Mouse (Mus musculus) CH12.LX (cell line): ENCODE results near the gene Prr13. TPM values are rescaled to one million over a fixed set of nuclear protein-coding genes. Genes with fewer than 3 reads are reported as not detected.

Experiments
- DNase-seq: peaks from one replicate; pipeline ENCODE4 v3.0.0-alpha.2; 2013; ENCODE audit errors: extremely low read depth
- H3K27ac ChIP-seq: 2 replicates; pipeline ENCODE4 v1.5.1; 2012; ENCODE audit warnings: low read depth, mild to moderate bottlenecking, control low read depth, moderate library complexity; ENCODE audit not compliant: insufficient read depth
- H3K27me3 ChIP-seq: replicated peaks from 2 replicates; pipeline ENCODE3; 2012; ENCODE audit warnings: inconsistent platforms
- H3K36me3 ChIP-seq, 2 experiments: replicated peaks in 1 of 2; 2 replicates each; pipeline versions ENCODE3 to v1.6.1; 2012; ENCODE audit warnings: inconsistent platforms in 1 of 2, low read length in 1 of 2, mild to moderate bottlenecking in 1 of 2, mixed read lengths in 1 of 2, moderate library complexity in 1 of 2; ENCODE audit not compliant: control insufficient read depth in 1 of 2, insufficient read depth in 1 of 2
- H3K4me1 ChIP-seq, 2 experiments: 2 replicates each; pipeline ENCODE4 v1.6.1; 2012; ENCODE audit warnings: inconsistent platforms in 1 of 2, moderate library complexity in 1 of 2; ENCODE audit not compliant: insufficient read depth in 2 of 2, control insufficient read depth in 1 of 2
- H3K4me2 ChIP-seq: 2 replicates; pipeline ENCODE4 v1.6.1; 2012; ENCODE audit warnings: low read depth, mild to moderate bottlenecking, control low read depth; ENCODE audit not compliant: poor library complexity, insufficient read depth, severe bottlenecking
- H3K4me3 ChIP-seq, 3 experiments: fragments of 150-350 bp in 1 of 3; sonication (generic) in 1 of 3; replicated peaks in 1 of 3; 2 replicates each; pipeline versions ENCODE3 to v1.5.1; 2011 to 2012; ENCODE audit warnings: low read depth in 2 of 3, low read length in 2 of 3, mild to moderate bottlenecking in 2 of 3, moderate library complexity in 2 of 3, control low read depth in 1 of 3, improper control_type of control experiment in 1 of 3, inconsistent platforms in 1 of 3, mixed read lengths in 1 of 3; ENCODE audit not compliant: poor library complexity in 1 of 3
- H3K79me2 ChIP-seq: replicated peaks from 2 replicates; pipeline ENCODE4 v1.6.1; 2012; ENCODE audit warnings: mild to moderate bottlenecking, moderate library complexity; ENCODE audit not compliant: control insufficient read depth, poor library complexity, insufficient read depth, severe bottlenecking; ENCODE audit errors: extremely low read depth
- H3K9ac ChIP-seq: 2 replicates; pipeline ENCODE4 v1.6.1; 2012; ENCODE audit warnings: low read depth, mild to moderate bottlenecking, control low read depth, moderate library complexity; ENCODE audit not compliant: insufficient read depth
- H3K9me3 ChIP-seq: replicated peaks from 2 replicates; pipeline ENCODE3; 2012; ENCODE audit warnings: low read length, inconsistent platforms, mixed read lengths
- BHLHE40 ChIP-seq: IDR thresholded peaks from 2 replicates; pipeline ENCODE4 v1.6.1; 2011; ENCODE audit warnings: mild to moderate bottlenecking, low read depth, low read length, improper control_type of control experiment
- CHD1 ChIP-seq: IDR thresholded peaks from 2 replicates; pipeline ENCODE4 v1.6.1; 2012; ENCODE audit warnings: low read depth, low read length, improper control_type of control experiment, inconsistent platforms
- CHD2 ChIP-seq: IDR thresholded peaks from 2 replicates; pipeline ENCODE4 v1.6.1; 2011; ENCODE audit warnings: low read length, improper control_type of control experiment
- CTCF ChIP-seq, 2 experiments: IDR thresholded peaks in 1 of 2; conservative IDR thresholded peaks in 1 of 2; 2 replicates each; pipeline ENCODE4 v1.5.1; 2011 to 2012; ENCODE audit warnings: low read depth in 2 of 2, low read length in 2 of 2, improper control_type of control experiment in 1 of 2, inconsistent platforms in 1 of 2, mild to moderate bottlenecking in 1 of 2, moderate library complexity in 1 of 2
- E2F4 ChIP-seq: IDR thresholded peaks from 2 replicates; pipeline ENCODE4 v1.6.1; 2011; ENCODE audit warnings: low read depth, low read length, improper control_type of control experiment; ENCODE audit not compliant: insufficient replicate concordance
- EP300 ChIP-seq: IDR thresholded peaks from 2 replicates; pipeline ENCODE4 v1.6.1; 2011; ENCODE audit warnings: low read length, improper control_type of control experiment
- ETS1 ChIP-seq: conservative IDR thresholded peaks from 2 replicates; pipeline ENCODE4 v1.6.1; 2012; ENCODE audit warnings: low read depth, mild to moderate bottlenecking, inconsistent platforms, low read length, improper control_type of control experiment, moderate library complexity
- JUN ChIP-seq: IDR thresholded peaks from 2 replicates; pipeline ENCODE4 v1.6.1; 2011; ENCODE audit warnings: low read depth, mild to moderate bottlenecking, low read length, improper control_type of control experiment, moderate library complexity; ENCODE audit not compliant: insufficient read depth
- JUND ChIP-seq: conservative IDR thresholded peaks from 2 replicates; pipeline ENCODE4 v1.6.1; 2011; ENCODE audit warnings: low read depth, low read length, improper control_type of control experiment
- KAT2A ChIP-seq: IDR thresholded peaks from 2 replicates; pipeline ENCODE4 v1.6.1; 2012; ENCODE audit warnings: low read length, improper control_type of control experiment, inconsistent platforms; ENCODE audit not compliant: insufficient replicate concordance
- MAFK ChIP-seq: IDR thresholded peaks from 2 replicates; pipeline ENCODE4 v1.6.1; 2011; ENCODE audit warnings: low read length, improper control_type of control experiment; ENCODE audit not compliant: insufficient replicate concordance
- MAZ ChIP-seq: IDR thresholded peaks from 2 replicates; pipeline ENCODE4 v1.6.1; 2012; ENCODE audit warnings: low read depth, mild to moderate bottlenecking, inconsistent platforms, low read length, improper control_type of control experiment, moderate library complexity
- MXI1 ChIP-seq: IDR thresholded peaks from 2 replicates; pipeline ENCODE4 v1.6.1; 2011; ENCODE audit warnings: mild to moderate bottlenecking, low read depth, low read length, improper control_type of control experiment
- NELFE ChIP-seq: IDR thresholded peaks from 2 replicates; pipeline ENCODE4 v1.6.1; 2011; ENCODE audit warnings: low read depth, low read length, improper control_type of control experiment
- NRF1 ChIP-seq: IDR thresholded peaks from 2 replicates; pipeline ENCODE4 v1.6.1; 2014; ENCODE audit warnings: low read depth, mild to moderate bottlenecking, inconsistent platforms, low read length, improper control_type of control experiment, moderate library complexity
- POLR2A ChIP-seq: IDR thresholded peaks from 2 replicates; pipeline ENCODE4 v1.6.1; 2011; ENCODE audit warnings: low read depth, mild to moderate bottlenecking, improper control_type of control experiment, low read length
- RAD21 ChIP-seq: IDR thresholded peaks from 2 replicates; pipeline ENCODE4 v1.6.1; 2011; ENCODE audit warnings: low read depth, mild to moderate bottlenecking, low read length, improper control_type of control experiment, moderate library complexity
- RCOR1 ChIP-seq: conservative IDR thresholded peaks from 2 replicates; pipeline ENCODE4 v1.6.1; 2012; ENCODE audit warnings: low read depth, mild to moderate bottlenecking, inconsistent platforms, low read length, improper control_type of control experiment
- SIN3A ChIP-seq: IDR thresholded peaks from 2 replicates; pipeline ENCODE4 v1.6.1; 2012; ENCODE audit warnings: low read length, improper control_type of control experiment, inconsistent platforms
- SMC3 ChIP-seq: IDR thresholded peaks from 2 replicates; pipeline ENCODE4 v1.6.1; 2011; ENCODE audit warnings: low read depth, low read length, improper control_type of control experiment
- TBP ChIP-seq: conservative IDR thresholded peaks from 2 replicates; pipeline ENCODE4 v1.6.1; 2011; ENCODE audit warnings: low read depth, low read length, improper control_type of control experiment
- ZC3H11A ChIP-seq: IDR thresholded peaks from 2 replicates; pipeline ENCODE4 v1.6.1; 2012; ENCODE audit warnings: low read depth, mild to moderate bottlenecking, inconsistent platforms, low read length, improper control_type of control experiment
- ZMIZ1 ChIP-seq: IDR thresholded peaks from 2 replicates; pipeline ENCODE4 v1.6.1; 2012; ENCODE audit warnings: low read depth, mild to moderate bottlenecking, inconsistent platforms, low read length, improper control_type of control experiment
- ZNF384 ChIP-seq: IDR thresholded peaks from 2 replicates; pipeline ENCODE4 v1.6.1; 2012; ENCODE audit warnings: low read depth, low read length, improper control_type of control experiment, inconsistent platforms
- dilution Hi-C: fragments of 300-500 bp; cut with MboI; formaldehyde crosslinking; loops from 2 replicates; pipeline ENCODE4 v1.14.3; 2020; ENCODE audit warnings: low sequenced_read_pairs; ENCODE audit not compliant: extremely low pct_unique_long_range_greater_than_20kb, extremely low pct_ligation_motif_present
- in situ Hi-C: fragments of 300-500 bp; cut with MboI; formaldehyde crosslinking; loops from 3 replicates; pipeline ENCODE4 v1.14.3; 2019; ENCODE audit warnings: low sequenced_read_pairs, low pct_ligation_motif_present, low pct_unique_long_range_greater_than_20kb, mixed read lengths
- polyA plus RNA-seq: library from polyadenylated mRNA; unstranded; fragments of >175 nt; gene quantifications from 2 replicates; pipeline ENCODE4 v1.2.1, GENCODE M21; 2012; ENCODE audit warnings: low read depth; ENCODE audit not compliant: insufficient read length
- total RNA-seq, 2 experiments: library from RNA; depleted of rRNA; stranded (reverse); fragments of 300-350 nt in 1 of 2; fragments of >200 nt in 1 of 2; gene quantifications; 2 replicates each; pipeline ENCODE4 v1.2.3; 2012 to 2014

Prr13 gene
- total and polyA plus RNA-seq, 3 experiments, result 32.2 to 131 (median 36.4) TPM

DNA sequence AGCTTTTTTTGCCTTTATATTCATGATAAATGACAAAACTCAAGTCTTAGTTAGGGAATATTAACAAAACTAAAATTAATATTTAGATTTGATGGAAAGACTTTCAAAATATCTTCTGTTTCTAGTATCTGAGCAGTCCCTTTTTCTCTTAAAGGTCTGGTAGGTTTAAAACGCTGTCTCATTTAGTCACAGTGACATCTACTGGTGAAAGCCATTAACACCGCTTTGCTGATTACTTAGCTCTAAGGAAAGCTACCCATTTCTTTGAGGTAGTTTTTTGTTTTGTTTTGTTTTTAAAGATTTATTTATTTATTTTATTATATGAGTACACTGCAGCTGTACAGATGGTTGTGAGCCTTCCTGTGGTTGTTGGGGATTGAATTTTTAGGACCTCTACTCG lies 37.4 kb upstream of the Prr13 start:
- Histone ChIP-seq H3K27ac (no peak overlapping the region), H3K27me3 (no peaks in the 10 kb centered on the region), H3K4me3 (no peak overlapping the region), H3K36me3 (peaks cover 15 to 70% of the 10 kb centered on the region in 2 experiments), H3K4me2 (no peak overlapping the region), H3K79me2 (peaks cover 59% of the 10 kb centered on the region), H3K9ac (no peak overlapping the region), H3K9me3 (no peaks in the 10 kb centered on the region)
- in situ Hi-C loops, result no loop called here
- peak; percentile 78 for DNase-seq
- dilution Hi-C loops, result no loop called here
- TF ChIP-seq RCOR1 (no peak), BHLHE40 (no peak), ZC3H11A (no peak), E2F4 (no peak), MXI1 (no peak), ZMIZ1 (no peak), CHD1 (no peak), CHD2 (no peak), MAFK (no peak), CTCF (conservative IDR thresholded peaks at IDR 0.05 in 1 of 2, IDR thresholded peaks at IDR 0.05 in 1 of 2; ENCODE audit: low read depth in 2 of 2, low read length in 2 of 2) (peak; percentile 35 to 87; a peak in 3 of 4 replicates), JUN (no peak), SIN3A (no peak), SMC3 (peak; percentile 67), NELFE (no peak), ZNF384 (no peak), JUND (no peak), RAD21 (peak; percentile 84), TBP (no peak), EP300 (no peak), NRF1 (no peak), ETS1 (no peak), MAZ (no peak), POLR2A (no peak; the same call in 1 of the 2 replicates), KAT2A (no peak)
- TF ChIP-seq, all 38 proteins: peak for 3
- H3K4me1 ChIP-seq, result peaks cover 0 to 19% of the 10 kb centered on the region in 2 experiments; a peak in 2 of 4 replicates
